Mouse (Mus musculus): ENCODE results near the gene Ccdc6. TPM values are rescaled to one million over a fixed set of nuclear protein-coding genes. Genes with fewer than 3 reads are reported as not detected.
A peak's percentile ranks its signal among the peaks of the same experiment; 100 is the strongest.

Ccdc6 gene
- total and polyA plus RNA-seq, 3 experiments: 25.4 to 143 (median 42.0) TPM

DNA sequence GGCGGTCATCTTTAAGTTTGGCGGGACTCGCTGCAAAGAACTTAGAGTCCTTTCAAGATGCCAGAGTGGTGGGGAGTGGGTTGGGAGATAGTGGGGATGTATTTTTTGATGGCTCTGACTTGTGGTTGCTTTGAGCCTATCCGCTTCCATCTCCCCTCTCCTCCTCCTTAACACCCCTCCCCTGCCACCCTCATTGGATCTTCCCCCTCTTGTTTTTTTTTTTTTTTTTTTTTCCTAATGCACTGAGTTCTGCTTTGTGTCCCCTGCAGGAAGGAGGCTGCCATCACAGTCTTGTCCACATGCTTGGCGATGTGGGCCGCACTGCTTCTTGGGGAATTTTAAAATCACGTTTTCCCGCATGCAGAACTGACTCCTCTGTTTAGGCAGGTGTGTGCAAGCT lies 31.5 kb downstream of the Ccdc6 start:
- H3K79me2 ChIP-seq (ENCODE audit: control insufficient read depth, insufficient read depth, low read length, poor library complexity): peaks cover 42% of the 10 kb centered on the region
- H3K27ac ChIP-seq (ENCODE audit: control insufficient read depth, low read depth, low read length): peak overlapping the region; percentile 29; the same call in 1 of the 2 replicates
- peaks cover 0 to 42% of the 10 kb centered on the region in 2 experiments; a peak in 2 of 4 replicates for H3K36me3 ChIP-seq (ENCODE audit: control insufficient read depth in 1 of 2, insufficient read depth in 2 of 2, low read length in 2 of 2)
- H3K9ac ChIP-seq (ENCODE audit: control insufficient read depth, low read depth, low read length, poor library complexity, severe bottlenecking): no peak overlapping the region
- no peak overlapping the region for H3K4me3 ChIP-seq (ENCODE audit: control insufficient read depth in 1 of 2, insufficient read depth in 1 of 2, low read depth in 2 of 2, low read length in 2 of 2)
- H3K4me1 ChIP-seq (ENCODE audit: control insufficient read depth in 1 of 2, insufficient read depth in 2 of 2, low read length in 2 of 2): peaks cover 4 to 49% of the 10 kb centered on the region in 2 experiments
- H3K9me3 ChIP-seq (replicated peaks; ENCODE audit: insufficient read depth, low read length): no peaks in the 10 kb centered on the region
- no peaks in the 10 kb centered on the region for H3K27me3 ChIP-seq (ENCODE audit: control insufficient read depth in 1 of 2, insufficient read depth in 2 of 2, low read length in 2 of 2)
- TF ChIP-seq ZC3H11A (IDR thresholded peaks at IDR 0.05; ENCODE audit: low read depth, low read length) (no peak), BHLHE40 (IDR thresholded peaks at IDR 0.05; ENCODE audit: borderline replicate concordance, low read depth, low read length) (no peak), GATA1 (IDR thresholded peaks at IDR 0.05; ENCODE audit: low read depth, low read length) (no peak), CHD2 (IDR thresholded peaks at IDR 0.05; ENCODE audit: low read length) (no peak), CHD1 (IDR thresholded peaks at IDR 0.05; ENCODE audit: low read depth, low read length) (no peak), ZNF384 (IDR thresholded peaks at IDR 0.05; ENCODE audit: low read depth, low read length) (peak; percentile 95), USF1 (IDR thresholded peaks at IDR 0.05; ENCODE audit: low read depth, low read length) (peak; percentile 56; the same call in 1 of the 2 replicates), RAD21 (IDR thresholded peaks at IDR 0.05; ENCODE audit: low read depth, low read length) (no peak), TAL1 (IDR thresholded peaks at IDR 0.05; ENCODE audit: low read length) (no peak), RCOR1 (IDR thresholded peaks at IDR 0.05; ENCODE audit: low read depth, low read length) (no peak), ELF1 (IDR thresholded peaks at IDR 0.05; ENCODE audit: low read depth, low read length) (no peak), POLR2AphosphoS5 (IDR thresholded peaks at IDR 0.05; ENCODE audit: borderline replicate concordance, low read depth, low read length) (no peak), POLR2A (IDR thresholded peaks at IDR 0.05; ENCODE audit: control insufficient read depth in 1 of 2, insufficient read depth in 1 of 2, low read depth in 1 of 2, low read length in 2 of 2, poor library complexity in 1 of 2) (no peak), TBP (IDR thresholded peaks at IDR 0.05; ENCODE audit: low read depth, low read length) (0 out of 2 replicates have a peak, but pooled peaks have one; percentile 9)
- peak; percentile 60 for DNase-seq (ENCODE audit: low read depth, low spot score)

DNA sequence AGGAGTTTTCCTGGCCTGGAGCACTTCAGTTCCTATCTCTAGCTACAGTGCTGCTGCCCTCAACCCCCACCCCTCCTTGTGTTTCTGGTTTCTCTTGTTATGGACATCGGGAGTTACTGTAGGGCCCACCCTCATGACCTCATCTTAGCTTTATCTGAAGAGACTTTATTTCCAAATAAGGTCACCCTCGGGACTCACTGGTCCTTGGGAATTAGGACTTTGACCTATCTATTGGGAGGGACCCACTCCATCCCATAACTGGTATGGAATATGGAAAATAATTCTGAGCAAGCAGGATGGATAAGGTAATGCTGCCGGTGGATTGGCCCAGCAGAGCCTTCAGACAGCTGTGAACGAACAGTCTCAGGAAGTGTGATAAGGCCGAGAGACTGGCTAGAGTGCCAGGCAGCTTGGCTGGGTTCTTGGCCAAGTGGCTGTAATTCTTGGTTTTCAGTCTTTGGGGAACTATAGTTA lies 35.2 kb downstream of the Ccdc6 start:
- Histone ChIP-seq H3K36me3 (ENCODE audit: control insufficient read depth in 1 of 2, insufficient read depth in 2 of 2, low read length in 2 of 2) (peaks cover 0 to 55% of the 10 kb centered on the region in 2 experiments; a peak in 2 of 4 replicates), H3K9me3 (replicated peaks; ENCODE audit: insufficient read depth, low read length) (no peaks in the 10 kb centered on the region), H3K27ac (ENCODE audit: control insufficient read depth, low read depth, low read length) (peak overlapping the region; percentile 99), H3K4me3 (ENCODE audit: control insufficient read depth in 1 of 2, insufficient read depth in 1 of 2, low read depth in 2 of 2, low read length in 2 of 2) (peak overlapping the region in 1 of 2 experiments; percentile 6; a peak in 1 of 4 replicates), H3K27me3 (ENCODE audit: control insufficient read depth in 1 of 2, insufficient read depth in 2 of 2, low read length in 2 of 2) (no peaks in the 10 kb centered on the region), H3K79me2 (ENCODE audit: control insufficient read depth, insufficient read depth, low read length, poor library complexity) (peaks cover 32% of the 10 kb centered on the region), H3K4me1 (ENCODE audit: control insufficient read depth in 1 of 2, insufficient read depth in 2 of 2, low read length in 2 of 2) (peaks cover 5 to 62% of the 10 kb centered on the region in 2 experiments), H3K9ac (ENCODE audit: control insufficient read depth, low read depth, low read length, poor library complexity, severe bottlenecking) (peak overlapping the region; percentile 56)
- TF ChIP-seq ELF1 (IDR thresholded peaks at IDR 0.05; ENCODE audit: low read depth, low read length) (peak; percentile 12; the same call in 1 of the 2 replicates), NRF1 (IDR thresholded peaks at IDR 0.05; ENCODE audit: insufficient read depth, low read depth, low read length, poor library complexity, severe bottlenecking) (no peak), POLR2AphosphoS2 (IDR thresholded peaks at IDR 0.05; ENCODE audit: low read length) (no peak), EP300 (IDR thresholded peaks at IDR 0.05; ENCODE audit: low read depth in 1 of 2, low read length in 2 of 2) (peak; percentile 53 to 60), TAL1 (IDR thresholded peaks at IDR 0.05; ENCODE audit: low read length) (peak; percentile 50; the same call in 1 of the 2 replicates), MAFK (IDR thresholded peaks at IDR 0.05; ENCODE audit: borderline replicate concordance, low read depth, low read length) (no peak), CTCF (IDR thresholded peaks at IDR 0.05 in 2 of 3, conservative IDR thresholded peaks at IDR 0.05 in 1 of 3; ENCODE audit: control insufficient read depth in 1 of 3, insufficient read depth in 1 of 3, low read depth in 2 of 3, low read length in 3 of 3, poor library complexity in 1 of 3, severe bottlenecking in 1 of 3) (no peak), TCF12 (IDR thresholded peaks at IDR 0.05; ENCODE audit: low read depth, low read length) (peak; percentile 65; the same call in 1 of the 2 replicates), MAX (IDR thresholded peaks at IDR 0.05; ENCODE audit: low read length) (no peak), MAZ (IDR thresholded peaks at IDR 0.05; ENCODE audit: low read depth, low read length) (no peak), ZC3H11A (IDR thresholded peaks at IDR 0.05; ENCODE audit: low read depth, low read length) (no peak), CHD2 (IDR thresholded peaks at IDR 0.05; ENCODE audit: low read length) (no peak), UBTF (IDR thresholded peaks at IDR 0.05; ENCODE audit: borderline replicate concordance, insufficient read depth, low read depth, low read length) (0 out of 2 replicates have a peak, but pooled peaks have one; percentile 56), GATA1 (IDR thresholded peaks at IDR 0.05; ENCODE audit: low read depth, low read length) (peak; percentile 74), POLR2AphosphoS5 (IDR thresholded peaks at IDR 0.05; ENCODE audit: borderline replicate concordance, low read depth, low read length) (no peak), TBP (IDR thresholded peaks at IDR 0.05; ENCODE audit: low read depth, low read length) (peak; percentile 57; the same call in 1 of the 2 replicates), POLR2A (IDR thresholded peaks at IDR 0.05; ENCODE audit: control insufficient read depth in 1 of 2, insufficient read depth in 1 of 2, low read depth in 1 of 2, low read length in 2 of 2, poor library complexity in 1 of 2) (no peak), RCOR1 (IDR thresholded peaks at IDR 0.05; ENCODE audit: low read depth, low read length) (peak; percentile 47), SMC3 (IDR thresholded peaks at IDR 0.05; ENCODE audit: low read depth, low read length) (no peak), BHLHE40 (IDR thresholded peaks at IDR 0.05; ENCODE audit: borderline replicate concordance, low read depth, low read length) (no peak), ETS1 (IDR thresholded peaks at IDR 0.05; ENCODE audit: low read depth, low read length) (peak; percentile 94), SIN3A (IDR thresholded peaks at IDR 0.05; ENCODE audit: low read length) (peak; percentile 75), GABPA (IDR thresholded peaks at IDR 0.05; ENCODE audit: low read depth, low read length) (no peak), E2F4 (IDR thresholded peaks at IDR 0.05; ENCODE audit: borderline replicate concordance, low read depth, low read length) (no peak)
- DNase-seq (ENCODE audit: low read depth, low spot score): peak; percentile 73
